Mouse (Mus musculus): ENCODE data around the gene Carmil1. TPM values are rescaled to one million over a fixed set of nuclear protein-coding genes. Genes with fewer than 3 reads are reported as not detected.

Carmil1 gene
- polyA plus RNA-seq, 1 experiment from 2014 or later: 7.5 TPM

DNA sequence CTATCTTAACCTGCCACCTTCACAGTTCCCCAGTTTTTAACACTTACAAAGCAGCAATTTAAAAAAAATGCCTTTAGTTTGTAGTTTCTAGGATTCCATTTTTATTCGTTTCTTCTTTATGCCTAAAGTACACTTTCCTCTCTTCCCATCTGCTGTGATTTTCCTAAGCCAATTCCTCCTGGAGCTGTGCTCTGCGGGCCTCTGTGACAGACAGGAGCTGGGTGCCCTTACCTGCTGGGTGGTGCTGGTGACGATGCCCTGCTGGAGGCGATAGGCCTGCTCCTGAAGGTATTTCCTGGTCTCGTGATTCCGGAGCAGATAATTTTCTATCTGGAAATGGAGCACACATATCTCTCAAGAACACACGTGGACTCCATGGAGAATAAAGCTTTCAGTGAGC, 198.9 kb downstream of the Carmil1 start:
- no peaks in the 10 kb centered on the region for H3K9me3 ChIP-seq (ENCODE audit: control insufficient read depth, low read length)
- no peak overlapping the region for H3K4me3 ChIP-seq (ENCODE audit: control insufficient read depth in 1 of 2, insufficient read depth in 1 of 2, low read depth in 1 of 2, low read length in 2 of 2)
- H3K27me3 ChIP-seq (ENCODE audit: control insufficient read depth, insufficient read depth, low read length): no peaks in the 10 kb centered on the region
- no peak overlapping the region for H3K27ac ChIP-seq (replicated peaks in 1 of 2; ENCODE audit: control insufficient read depth in 1 of 2, insufficient read depth in 1 of 2, low read depth in 2 of 2, low read length in 2 of 2)
- 79% methylated on average over 7 of the region's 7 CpGs for WGBS
- H3K9ac ChIP-seq (ENCODE audit: low read length): no peak overlapping the region
- H3K36me3 ChIP-seq (ENCODE audit: control insufficient read depth, insufficient read depth, low read length): no peaks in the 10 kb centered on the region
- no peak overlapping the region for H3K4me2 ChIP-seq (ENCODE audit: low read length)
- no peaks in the 10 kb centered on the region for H3K4me1 ChIP-seq (ENCODE audit: control insufficient read depth in 2 of 2, insufficient read depth in 2 of 2, low read length in 2 of 2)
- no peak for ATAC-seq (ENCODE audit: insufficient number of reproducible peaks, insufficient read depth, low FRiP score, low read depth)

DNA sequence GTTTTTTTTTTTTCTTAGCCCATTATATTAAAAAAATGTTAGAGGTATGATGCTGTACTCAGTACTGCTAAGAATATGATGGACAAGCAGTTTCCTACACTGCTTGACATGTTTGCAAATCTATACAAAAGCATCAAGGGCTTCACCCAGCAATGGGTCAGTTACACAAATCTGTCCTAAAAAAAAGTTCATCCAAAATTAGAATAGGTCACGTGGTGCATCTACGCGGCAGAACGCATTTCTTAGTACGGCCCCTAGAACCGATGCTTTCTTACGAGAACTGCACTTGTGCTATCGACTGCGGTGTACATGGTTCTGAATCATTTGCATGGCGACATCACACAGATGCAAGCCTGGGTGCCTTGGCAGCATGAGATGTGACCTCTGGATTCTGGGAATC, 208.0 kb downstream of the Carmil1 start:
- Histone ChIP-seq H3K4me2 (ENCODE audit: low read length) (no peak overlapping the region), H3K27me3 (ENCODE audit: control insufficient read depth, insufficient read depth, low read length) (no peaks in the 10 kb centered on the region), H3K9ac (ENCODE audit: low read length) (no peak overlapping the region), H3K4me1 (ENCODE audit: control insufficient read depth in 2 of 2, insufficient read depth in 2 of 2, low read length in 2 of 2) (no peaks in the 10 kb centered on the region), H3K36me3 (ENCODE audit: control insufficient read depth, insufficient read depth, low read length) (no peaks in the 10 kb centered on the region), H3K27ac (replicated peaks in 1 of 2; ENCODE audit: control insufficient read depth in 1 of 2, insufficient read depth in 1 of 2, low read depth in 2 of 2, low read length in 2 of 2) (no peak overlapping the region), H3K4me3 (ENCODE audit: control insufficient read depth in 1 of 2, insufficient read depth in 1 of 2, low read depth in 1 of 2, low read length in 2 of 2) (no peak overlapping the region), H3K9me3 (ENCODE audit: control insufficient read depth, low read length) (no peaks in the 10 kb centered on the region)
- no peak for ATAC-seq (ENCODE audit: insufficient number of reproducible peaks, insufficient read depth, low FRiP score, low read depth)
- 92% methylated on average over 10 of the region's 10 CpGs for WGBS

DNA sequence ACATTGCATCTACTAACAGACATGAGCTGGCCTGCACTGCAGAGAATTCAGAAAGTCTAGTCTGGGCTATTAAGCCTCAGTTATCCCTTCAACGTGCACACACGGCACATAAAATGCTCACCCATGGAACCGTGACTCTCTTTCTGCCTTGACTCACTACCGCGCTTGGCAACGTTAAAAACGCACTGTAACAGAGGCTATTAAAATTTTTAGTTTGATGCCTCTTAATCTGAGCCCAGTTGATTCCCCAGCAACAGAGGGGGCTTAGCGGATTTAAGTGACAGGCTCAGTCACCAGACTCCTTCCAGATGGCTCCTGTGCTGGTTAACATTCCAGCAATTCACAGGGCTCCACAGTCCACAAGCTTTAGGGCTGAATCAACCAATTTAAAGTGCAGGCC, 213.0 kb downstream of the Carmil1 start:
- WGBS: 82% methylated on average over 8 of the region's 8 CpGs
- no peaks in the 10 kb centered on the region for H3K27me3 ChIP-seq (ENCODE audit: control insufficient read depth, insufficient read depth, low read length)
- no peak overlapping the region for H3K4me3 ChIP-seq (ENCODE audit: control insufficient read depth in 1 of 2, insufficient read depth in 1 of 2, low read depth in 1 of 2, low read length in 2 of 2)
- H3K4me1 ChIP-seq (ENCODE audit: control insufficient read depth in 2 of 2, insufficient read depth in 2 of 2, low read length in 2 of 2): no peaks in the 10 kb centered on the region
- no peaks in the 10 kb centered on the region for H3K9me3 ChIP-seq (ENCODE audit: control insufficient read depth, low read length)
- ATAC-seq (ENCODE audit: insufficient number of reproducible peaks, insufficient read depth, low FRiP score, low read depth): no peak
- H3K4me2 ChIP-seq (ENCODE audit: low read length): no peak overlapping the region
- no peak overlapping the region for H3K9ac ChIP-seq (ENCODE audit: low read length)
- H3K36me3 ChIP-seq (ENCODE audit: control insufficient read depth, insufficient read depth, low read length): no peaks in the 10 kb centered on the region
- no peak overlapping the region for H3K27ac ChIP-seq (replicated peaks in 1 of 2; ENCODE audit: control insufficient read depth in 1 of 2, insufficient read depth in 1 of 2, low read depth in 2 of 2, low read length in 2 of 2)

DNA sequence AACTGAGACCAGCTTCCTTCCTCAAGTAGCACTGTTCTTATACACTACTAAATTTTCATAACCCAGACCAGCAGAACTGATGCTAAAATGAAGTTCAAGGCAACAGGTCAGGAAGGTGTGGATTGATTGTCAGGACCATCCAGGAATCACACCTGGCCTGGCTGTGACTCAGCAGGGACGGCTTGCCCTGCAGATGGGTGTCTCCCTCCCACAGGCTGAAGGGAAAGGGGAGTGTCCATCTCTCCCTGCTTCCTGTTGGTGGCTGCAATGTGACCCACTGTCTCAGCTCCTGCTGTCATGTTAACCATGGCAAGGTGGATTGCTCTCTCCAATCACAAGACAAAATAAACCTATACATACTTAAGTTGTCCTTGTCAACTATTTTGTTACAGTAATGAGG, 215.1 kb downstream of the Carmil1 start:
- Histone ChIP-seq H3K4me3 (ENCODE audit: control insufficient read depth in 1 of 2, insufficient read depth in 1 of 2, low read depth in 1 of 2, low read length in 2 of 2) (no peak overlapping the region), H3K4me2 (ENCODE audit: low read length) (no peak overlapping the region), H3K27ac (replicated peaks in 1 of 2; ENCODE audit: control insufficient read depth in 1 of 2, insufficient read depth in 1 of 2, low read depth in 2 of 2, low read length in 2 of 2) (no peak overlapping the region), H3K36me3 (ENCODE audit: control insufficient read depth, insufficient read depth, low read length) (no peaks in the 10 kb centered on the region), H3K9me3 (ENCODE audit: control insufficient read depth, low read length) (no peaks in the 10 kb centered on the region), H3K9ac (ENCODE audit: low read length) (no peak overlapping the region), H3K4me1 (ENCODE audit: control insufficient read depth in 2 of 2, insufficient read depth in 2 of 2, low read length in 2 of 2) (no peaks in the 10 kb centered on the region), H3K27me3 (ENCODE audit: control insufficient read depth, insufficient read depth, low read length) (no peaks in the 10 kb centered on the region)
- WGBS: 61% methylated on average over 1 of the region's 1 CpGs
- ATAC-seq (ENCODE audit: insufficient number of reproducible peaks, insufficient read depth, low FRiP score, low read depth): no peak

DNA sequence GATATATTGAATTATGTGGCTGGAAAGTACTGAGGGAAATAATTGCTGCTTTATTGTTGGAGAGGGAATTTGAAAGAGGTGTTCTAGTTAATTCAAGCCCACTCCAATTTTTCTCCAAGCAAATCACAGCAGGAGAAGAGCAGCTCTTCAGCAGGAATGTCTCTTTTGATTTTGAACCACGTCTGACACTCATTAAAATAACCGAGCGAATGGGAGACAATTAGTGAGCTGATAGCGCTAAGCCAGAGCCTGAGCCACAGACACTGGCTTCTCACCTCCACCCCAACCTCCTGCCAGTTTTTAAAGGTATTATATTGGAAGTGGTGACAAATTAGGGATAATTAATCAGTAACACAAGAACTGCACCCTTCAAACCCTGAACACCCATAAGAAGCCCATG, 217.8 kb downstream of the Carmil1 start:
- Histone ChIP-seq H3K27me3 (ENCODE audit: control insufficient read depth, insufficient read depth, low read length) (no peaks in the 10 kb centered on the region), H3K4me3 (ENCODE audit: control insufficient read depth in 1 of 2, insufficient read depth in 1 of 2, low read depth in 1 of 2, low read length in 2 of 2) (no peak overlapping the region), H3K9ac (ENCODE audit: low read length) (no peak overlapping the region), H3K9me3 (ENCODE audit: control insufficient read depth, low read length) (no peaks in the 10 kb centered on the region), H3K36me3 (ENCODE audit: control insufficient read depth, insufficient read depth, low read length) (no peaks in the 10 kb centered on the region), H3K4me1 (ENCODE audit: control insufficient read depth in 2 of 2, insufficient read depth in 2 of 2, low read length in 2 of 2) (no peaks in the 10 kb centered on the region), H3K4me2 (ENCODE audit: low read length) (no peak overlapping the region), H3K27ac (replicated peaks in 1 of 2; ENCODE audit: control insufficient read depth in 1 of 2, insufficient read depth in 1 of 2, low read depth in 2 of 2, low read length in 2 of 2) (no peak overlapping the region)
- WGBS: 62% methylated on average over 4 of the region's 4 CpGs
- no peak for ATAC-seq (ENCODE audit: insufficient number of reproducible peaks, insufficient read depth, low FRiP score, low read depth)

DNA sequence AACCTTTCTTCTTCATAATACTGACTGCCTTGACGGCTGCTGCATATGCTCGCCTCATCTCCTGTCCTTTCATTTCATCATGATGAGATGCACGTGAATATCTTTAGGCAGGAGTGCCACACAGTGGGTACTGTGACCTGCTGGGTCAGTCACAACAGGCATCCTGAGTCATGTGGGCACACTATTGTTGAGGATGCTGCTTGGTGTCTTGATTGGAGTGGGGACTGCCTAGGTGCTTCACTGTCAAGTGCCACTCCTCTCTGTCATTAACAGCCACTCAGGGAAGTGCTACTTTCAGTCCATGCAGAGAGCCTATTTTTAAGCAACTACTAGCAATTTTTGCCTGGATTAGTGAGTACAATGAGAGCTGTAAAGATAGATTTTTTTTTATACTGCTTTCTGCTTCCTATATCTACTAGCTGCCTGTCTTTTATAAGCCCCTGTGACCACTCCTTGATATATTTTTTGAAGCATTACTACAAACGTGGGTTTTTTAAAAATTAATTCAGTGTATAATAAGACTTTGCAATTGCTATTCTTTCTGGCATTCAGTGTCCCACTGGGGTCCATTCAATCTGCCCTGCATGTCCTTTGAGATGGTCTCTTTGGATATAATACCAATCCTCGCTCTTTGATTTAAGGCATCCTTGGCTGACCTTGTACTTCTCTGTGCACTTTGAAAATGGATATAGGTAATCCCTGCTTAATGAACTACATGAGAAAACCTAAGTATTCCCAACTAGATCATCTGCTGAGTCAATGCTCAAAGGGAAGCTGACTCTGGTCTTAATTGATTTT, 225.3 kb downstream of the Carmil1 start:
- Histone ChIP-seq H3K4me2 (ENCODE audit: low read length) (no peak overlapping the region), H3K36me3 (ENCODE audit: control insufficient read depth, insufficient read depth, low read length) (no peaks in the 10 kb centered on the region), H3K27me3 (ENCODE audit: control insufficient read depth, insufficient read depth, low read length) (no peaks in the 10 kb centered on the region), H3K27ac (replicated peaks in 1 of 2; ENCODE audit: control insufficient read depth in 1 of 2, insufficient read depth in 1 of 2, low read depth in 2 of 2, low read length in 2 of 2) (no peak overlapping the region), H3K4me3 (ENCODE audit: control insufficient read depth in 1 of 2, insufficient read depth in 1 of 2, low read depth in 1 of 2, low read length in 2 of 2) (no peak overlapping the region), H3K4me1 (ENCODE audit: control insufficient read depth in 2 of 2, insufficient read depth in 2 of 2, low read length in 2 of 2) (no peaks in the 10 kb centered on the region), H3K9me3 (ENCODE audit: control insufficient read depth, low read length) (no peaks in the 10 kb centered on the region), H3K9ac (ENCODE audit: low read length) (no peak overlapping the region)
- WGBS: 78% methylated on average over 5 of the region's 5 CpGs
- no peak for ATAC-seq (ENCODE audit: insufficient number of reproducible peaks, insufficient read depth, low FRiP score, low read depth)

DNA sequence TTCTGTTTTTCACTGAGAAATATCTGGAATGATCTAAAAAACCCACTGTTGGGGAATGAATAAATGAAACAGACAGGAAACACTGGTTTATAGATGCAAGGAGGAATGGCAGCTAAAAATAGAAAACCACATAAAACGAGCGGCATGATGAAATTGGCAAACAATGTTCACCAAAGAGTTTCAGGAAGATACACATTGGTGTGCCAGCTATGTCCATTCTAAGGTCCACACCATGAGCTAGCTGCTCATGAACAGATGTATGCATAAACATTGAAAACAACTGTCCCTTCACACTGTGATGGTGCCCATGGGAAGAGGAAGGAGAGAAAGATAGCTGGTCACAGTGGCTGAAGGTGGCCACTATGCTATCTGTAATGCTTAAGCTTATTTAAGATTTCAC, 229.1 kb downstream of the Carmil1 start:
- no peak overlapping the region for H3K4me2 ChIP-seq (ENCODE audit: low read length)
- H3K9ac ChIP-seq (ENCODE audit: low read length): no peak overlapping the region
- no peaks in the 10 kb centered on the region; a peak in 1 of 4 replicates for H3K4me1 ChIP-seq (ENCODE audit: control insufficient read depth in 2 of 2, insufficient read depth in 2 of 2, low read length in 2 of 2)
- no peaks in the 10 kb centered on the region; the same call in 1 of the 2 replicates for H3K27me3 ChIP-seq (ENCODE audit: control insufficient read depth, insufficient read depth, low read length)
- ATAC-seq (ENCODE audit: insufficient number of reproducible peaks, insufficient read depth, low FRiP score, low read depth): no peak
- no peak overlapping the region for H3K27ac ChIP-seq (replicated peaks in 1 of 2; ENCODE audit: control insufficient read depth in 1 of 2, insufficient read depth in 1 of 2, low read depth in 2 of 2, low read length in 2 of 2)
- WGBS: 47% methylated on average over 2 of the region's 2 CpGs
- H3K9me3 ChIP-seq (ENCODE audit: control insufficient read depth, low read length): no peaks in the 10 kb centered on the region
- H3K36me3 ChIP-seq (ENCODE audit: control insufficient read depth, insufficient read depth, low read length): no peaks in the 10 kb centered on the region
- no peak overlapping the region for H3K4me3 ChIP-seq (ENCODE audit: control insufficient read depth in 1 of 2, insufficient read depth in 1 of 2, low read depth in 1 of 2, low read length in 2 of 2)

DNA sequence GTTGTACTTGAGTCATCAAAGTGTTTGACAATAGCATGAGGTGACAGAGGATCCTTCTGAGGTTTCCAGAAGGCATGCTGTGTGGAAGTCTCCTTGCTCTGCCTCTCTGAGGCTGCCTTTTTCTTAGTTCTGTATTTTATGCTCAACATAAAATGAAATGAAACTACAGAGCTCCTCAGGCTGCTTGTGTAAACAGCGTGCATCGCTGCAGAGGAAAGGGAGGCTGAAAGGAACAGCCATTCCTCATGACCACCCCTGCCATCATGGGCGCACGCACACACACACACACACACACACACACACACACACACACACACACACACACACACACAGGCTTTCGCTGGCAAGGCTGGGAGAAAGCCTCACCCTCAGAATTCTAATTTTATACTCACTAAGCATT, 230.3 kb downstream of the Carmil1 start:
- WGBS: 85% methylated on average over 5 of the region's 5 CpGs
- Histone ChIP-seq H3K27ac (replicated peaks in 1 of 2; ENCODE audit: control insufficient read depth in 1 of 2, insufficient read depth in 1 of 2, low read depth in 2 of 2, low read length in 2 of 2) (no peak overlapping the region), H3K36me3 (ENCODE audit: control insufficient read depth, insufficient read depth, low read length) (no peaks in the 10 kb centered on the region), H3K4me3 (ENCODE audit: control insufficient read depth in 1 of 2, insufficient read depth in 1 of 2, low read depth in 1 of 2, low read length in 2 of 2) (no peak overlapping the region), H3K27me3 (ENCODE audit: control insufficient read depth, insufficient read depth, low read length) (no peaks in the 10 kb centered on the region; the same call in 1 of the 2 replicates), H3K9me3 (ENCODE audit: control insufficient read depth, low read length) (no peaks in the 10 kb centered on the region), H3K4me2 (ENCODE audit: low read length) (no peak overlapping the region), H3K9ac (ENCODE audit: low read length) (no peak overlapping the region), H3K4me1 (ENCODE audit: control insufficient read depth in 2 of 2, insufficient read depth in 2 of 2, low read length in 2 of 2) (no peaks in the 10 kb centered on the region; a peak in 1 of 4 replicates)
- ATAC-seq (ENCODE audit: insufficient number of reproducible peaks, insufficient read depth, low FRiP score, low read depth): no peak
